Mouse (Mus musculus) liver, postnatal 0 days (tissue): ENCODE data around the gene Tubd1.

Experiments
- CTCF ChIP-seq: sonication (generic); IDR thresholded peaks from 2 replicates; pipeline ENCODE4 v1.5.1; 2016; ENCODE audit warnings: antibody characterized with exemption, low read depth
- EP300 ChIP-seq: IDR thresholded peaks from 2 replicates; pipeline ENCODE4 v1.6.1; 2016; ENCODE audit warnings: antibody characterized with exemption, low read depth, mild to moderate bottlenecking

GRCm38 (mm10) chr11:86575632-86576378 lies 31.0 kb downstream of the Tubd1 start:
- TF ChIP-seq CTCF: no peak
- TF ChIP-seq EP300: no peak
